Mouse (Mus musculus): ENCODE results near the gene Hes5.

- TF ChIP-seq CTCF (IDR thresholded peaks at IDR 0.05; ENCODE audit: low read depth) (no peak), EP300 (IDR thresholded peaks at IDR 0.05; ENCODE audit: low read depth) (no peak)
Measured at GRCm38 (mm10) chr4:154965856-154966255, 5.1 kb downstream of the Hes5 start.
